Mouse (Mus musculus) lung, adult 2 months (tissue): ENCODE results near the gene Rngtt. TPM values are rescaled to one million over a fixed set of nuclear protein-coding genes. Genes with fewer than 3 reads are reported as not detected.

ENCODE experiments used
- DNase-seq: peaks from one replicate; pipeline ENCODE4 v3.0.0; 2022
- H3K4me1 ChIP-seq: fragments of 200-500 bp; 2 replicates; pipeline ENCODE4 v1.6.1; 2011; ENCODE audit warnings: low read length; ENCODE audit not compliant: control insufficient read depth, insufficient read depth
- H3K4me3 ChIP-seq: fragments of 200-500 bp; replicated peaks from 2 replicates; pipeline ENCODE3; 2011; ENCODE audit warnings: low read depth, mild to moderate bottlenecking, control low read depth, low read length; ENCODE audit errors: extremely low read depth
- CTCF ChIP-seq: fragments of 200-500 bp; IDR thresholded peaks from 2 replicates; pipeline ENCODE4 v1.5.1; 2011; ENCODE audit warnings: mild to moderate bottlenecking, low read length, control low read depth; ENCODE audit not compliant: insufficient read depth
- POLR2A ChIP-seq: fragments of 200-500 bp; IDR thresholded peaks from 2 replicates; pipeline ENCODE4 v1.6.1; 2011; ENCODE audit warnings: low read depth, mild to moderate bottlenecking, control low read depth, low read length, borderline replicate concordance; ENCODE audit errors: extremely low read depth
- WGBS: fragments of 180-500 bp; shearing (Covaris S2); methylation state at CpG from one replicate; pipeline ENCODE4 v1.1.7; 2018; 5-methylcytosine and 5-hydroxymethylcytosine counted together
- polyA plus RNA-seq: library from polyadenylated mRNA; depleted of rRNA; stranded (reverse); fragments of >200 nt; gene quantifications from 2 replicates; pipeline ENCODE4 v1.2.3, GENCODE M21; 2012

Rngtt gene
- polyA plus RNA-seq, 1 experiment: 2.7 TPM

GRCm38 (mm10) chr4:33374916-33375315 lies 64.8 kb downstream of the Rngtt start:
- Histone ChIP-seq H3K4me1 (no peaks in the 10 kb centered on the region), H3K4me3 (no peak overlapping the region)
- DNase-seq: no peak
- WGBS: 76% methylated on average over 6 of the region's 6 CpGs
- TF ChIP-seq POLR2A (no peak), CTCF (no peak)

- H3K4me3 ChIP-seq: no peak overlapping the region
- no peaks in the 10 kb centered on the region for H3K4me1 ChIP-seq
- no peak for TF ChIP-seq POLR2A
- no peak for TF ChIP-seq CTCF
- DNase-seq: no peak
These were observed 67.5 kb downstream of the Rngtt start for GRCm38 (mm10) chr4:33377642-33378041.

- Histone ChIP-seq H3K4me3 (no peak overlapping the region), H3K4me1 (no peaks in the 10 kb centered on the region)
- TF ChIP-seq POLR2A: no peak
- 70% methylated on average over 6 of the region's 6 CpGs for WGBS
- no peak for DNase-seq
These were observed 68.8 kb downstream of the Rngtt start for GRCm38 (mm10) chr4:33378894-33379293.

GRCm38 (mm10) chr4:33388899-33389298 lies 78.8 kb downstream of the Rngtt start:
- Histone ChIP-seq H3K4me1 (no peaks in the 10 kb centered on the region), H3K4me3 (no peak overlapping the region)
- 94% methylated on average over 3 of the region's 3 CpGs for WGBS
- DNase-seq: no peak
- TF ChIP-seq CTCF (no peak), POLR2A (no peak)

- Histone ChIP-seq H3K4me3 (no peak overlapping the region), H3K4me1 (no peaks in the 10 kb centered on the region)
- TF ChIP-seq POLR2A (no peak), CTCF (no peak)
- no peak for DNase-seq
These were observed 80.5 kb downstream of the Rngtt start for GRCm38 (mm10) chr4:33390660-33391059.

GRCm38 (mm10) chr4:33393437-33393836 lies 83.3 kb downstream of the Rngtt start:
- no peaks in the 10 kb centered on the region for H3K4me1 ChIP-seq
- TF ChIP-seq POLR2A (no peak), CTCF (no peak)
- 93% methylated on average over 2 of the region's 2 CpGs for WGBS
- no peak for DNase-seq
- no peak overlapping the region for H3K4me3 ChIP-seq

GRCm38 (mm10) chr4:33396222-33397176 lies 86.4 kb downstream of the Rngtt start:
- Histone ChIP-seq H3K4me1 (no peaks in the 10 kb centered on the region), H3K4me3 (no peak overlapping the region)
- WGBS: 54% methylated on average over 3 of the region's 3 CpGs
- peak; percentile 65 for DNase-seq
- TF ChIP-seq CTCF (peak; percentile 91), POLR2A (no peak)

- H3K4me3 ChIP-seq: no peak overlapping the region
- H3K4me1 ChIP-seq: no peaks in the 10 kb centered on the region
- WGBS: 64% methylated on average over 2 of the region's 2 CpGs
- DNase-seq: no peak
- TF ChIP-seq POLR2A (no peak), CTCF (no peak)
These were observed 95.7 kb downstream of the Rngtt start for GRCm38 (mm10) chr4:33405723-33406293.

GRCm38 (mm10) chr4:33413791-33414190 lies 103.7 kb downstream of the Rngtt start:
- no peak overlapping the region for H3K4me3 ChIP-seq
- TF ChIP-seq POLR2A: no peak
- TF ChIP-seq CTCF: no peak
- H3K4me1 ChIP-seq: no peaks in the 10 kb centered on the region
- no peak for DNase-seq
- WGBS: 74% methylated on average over 4 of the region's 4 CpGs

GRCm38 (mm10) chr4:33414781-33415180 lies 104.7 kb downstream of the Rngtt start:
- 83% methylated on average over 4 of the region's 4 CpGs for WGBS
- TF ChIP-seq POLR2A (no peak), CTCF (no peak)
- Histone ChIP-seq H3K4me3 (no peak overlapping the region), H3K4me1 (no peaks in the 10 kb centered on the region)
- DNase-seq: no peak
